Mouse (Mus musculus) embryonic stem cell, embryonic (primary cell): ENCODE data around the gene Btnl10.

Experiments used
- CTCF ChIA-PET, 4 experiments: fragments of 300-600 bp in 2 of 4; fragments of 350-600 bp in 2 of 4; sonication (Branson Sonifier 250); formaldehyde crosslinking; loops; one replicate each; lab custom pipeline; 2022; ENCODE audit warnings: inconsistent platforms in 2 of 4; lab: Charles Lee
- POLR2A ChIA-PET, 4 experiments: fragments of 300-600 bp in 2 of 4; fragments of 350-600 bp in 2 of 4; sonication (Branson Sonifier 250); formaldehyde crosslinking; loops; one replicate each; lab custom pipeline; 2022; ENCODE audit warnings: antibody characterized with exemption in 4 of 4, inconsistent platforms in 1 of 4; lab: Charles Lee

The Btnl10 gene

DNA sequence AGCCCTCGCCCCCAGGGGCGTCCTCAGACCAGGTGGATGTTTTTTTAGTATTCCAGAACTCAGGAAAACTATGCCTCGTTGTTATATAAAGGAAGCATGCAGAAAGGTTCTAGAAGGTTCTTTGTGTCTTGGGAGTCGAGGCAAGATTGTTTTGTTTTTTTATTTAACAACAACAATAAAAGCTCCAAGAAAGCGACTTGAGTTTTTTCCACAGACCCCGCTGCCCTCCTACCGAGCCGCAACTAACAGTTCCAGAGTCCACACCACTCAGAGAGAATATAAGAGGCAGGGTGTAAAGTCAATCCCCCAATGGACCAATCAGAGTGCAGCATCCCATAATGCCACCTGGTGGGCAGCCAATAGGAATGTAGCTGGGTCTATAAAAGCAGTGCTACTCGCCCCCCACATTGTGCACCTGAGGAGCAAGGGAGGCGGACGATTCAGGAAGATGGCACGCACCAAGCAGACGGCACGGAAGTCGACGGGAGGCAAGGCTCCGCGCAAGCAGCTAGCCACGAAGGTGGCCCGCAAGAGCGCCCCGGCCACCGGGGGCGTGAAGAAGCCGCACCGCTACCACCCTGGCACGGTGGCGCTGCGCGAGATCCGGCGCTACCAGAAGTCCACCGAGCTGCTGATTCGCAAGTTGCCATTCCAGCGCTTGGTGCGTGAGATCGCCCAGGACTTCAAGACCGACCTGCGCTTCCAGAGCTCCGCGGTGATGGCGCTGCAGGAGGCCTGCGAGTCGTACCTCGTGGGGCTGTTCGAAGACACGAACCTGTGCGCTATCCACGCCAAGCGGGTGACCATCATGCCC lies 43.9 kb downstream of the Btnl10 start:
- CTCF ChIA-PET = interaction anchor here (0.6 to 3.5 kb wide), 9 partner anchors 9 to 166 kb away, joined by 3 to 16 read pairs (median 4); no protein-coding TSS in a partner anchor
- POLR2A ChIA-PET = interaction anchor here (0.6 to 11.1 kb wide), 32 partner anchors 8 to 508 kb away, joined by 3 to 133 read pairs (median 4); partner anchors contain the start of genes Trim11 (in 4 of the 4), Hist3h2ba (in 2 of the 4), Rnf187 (in 2 of the 4) and Zfp39 (in 2 of the 4)

DNA sequence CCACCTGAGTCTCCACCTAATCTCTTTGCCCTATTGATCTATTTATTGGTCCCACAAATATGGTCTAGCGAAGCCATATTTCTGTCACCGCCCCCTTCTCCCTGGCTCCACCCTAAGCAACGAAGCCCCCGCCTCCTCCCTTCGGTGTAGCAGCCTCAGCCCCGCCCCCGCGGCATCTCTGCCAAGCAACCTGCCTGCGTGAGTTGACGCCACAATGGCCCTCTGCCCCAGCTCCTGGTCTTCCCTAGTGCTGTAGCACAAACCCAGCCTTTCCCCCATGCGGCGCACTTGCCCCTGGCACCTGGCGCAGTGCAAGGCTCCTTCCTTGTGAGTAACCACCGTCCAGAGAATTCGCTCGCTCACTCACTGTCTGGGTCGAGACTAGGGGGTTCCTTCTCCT lies 45.8 kb downstream of the Btnl10 start:
- ChIA-PET CTCF (interaction anchor here in 1 of 4 experiments (0.6 kb wide), 1 partner anchor 120 kb away, joined by 3 read pairs; no protein-coding TSS in a partner anchor), POLR2A (interaction anchor here (0.5 to 11.1 kb wide), 8 partner anchors 8 to 1445 kb away, joined by 3 to 133 read pairs (median 6); partner anchors contain the start of genes Hist3h2a (in 4 of the 4), Trim17 (in 4 of the 4), Fam114a2 (in 1 of the 4) and Mfap3 (in 1 of the 4))

DNA sequence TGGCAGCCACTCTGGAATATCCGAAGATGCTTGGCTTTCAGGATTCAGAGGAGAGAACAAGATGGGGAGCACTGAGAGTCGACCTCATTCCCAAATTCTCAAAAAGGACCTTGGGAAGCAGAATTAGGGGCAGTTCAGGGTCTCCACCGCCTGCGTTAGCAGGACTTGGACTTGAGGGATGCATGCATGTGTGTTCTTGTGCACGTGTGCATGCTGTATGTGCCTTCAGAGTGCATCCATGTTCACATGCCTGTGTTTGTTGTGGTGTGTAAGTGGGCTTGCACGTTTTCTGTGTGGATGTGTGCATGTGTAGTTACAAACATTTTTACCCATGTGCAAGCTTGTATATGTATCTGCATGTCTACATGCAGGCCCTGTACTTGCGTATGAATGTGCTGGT lies 46.5 kb downstream of the Btnl10 start:
- POLR2A ChIA-PET = interaction anchor here in 3 of 4 experiments (0.5 to 4.6 kb wide), 9 partner anchors 9 to 1446 kb away, joined by 3 to 39 read pairs (median 5); partner anchors contain the start of genes Hist3h2a (in 3 of the 3), Trim17 (in 3 of the 3), Fam114a2 (in 1 of the 3) and Mfap3 (in 1 of the 3)

DNA sequence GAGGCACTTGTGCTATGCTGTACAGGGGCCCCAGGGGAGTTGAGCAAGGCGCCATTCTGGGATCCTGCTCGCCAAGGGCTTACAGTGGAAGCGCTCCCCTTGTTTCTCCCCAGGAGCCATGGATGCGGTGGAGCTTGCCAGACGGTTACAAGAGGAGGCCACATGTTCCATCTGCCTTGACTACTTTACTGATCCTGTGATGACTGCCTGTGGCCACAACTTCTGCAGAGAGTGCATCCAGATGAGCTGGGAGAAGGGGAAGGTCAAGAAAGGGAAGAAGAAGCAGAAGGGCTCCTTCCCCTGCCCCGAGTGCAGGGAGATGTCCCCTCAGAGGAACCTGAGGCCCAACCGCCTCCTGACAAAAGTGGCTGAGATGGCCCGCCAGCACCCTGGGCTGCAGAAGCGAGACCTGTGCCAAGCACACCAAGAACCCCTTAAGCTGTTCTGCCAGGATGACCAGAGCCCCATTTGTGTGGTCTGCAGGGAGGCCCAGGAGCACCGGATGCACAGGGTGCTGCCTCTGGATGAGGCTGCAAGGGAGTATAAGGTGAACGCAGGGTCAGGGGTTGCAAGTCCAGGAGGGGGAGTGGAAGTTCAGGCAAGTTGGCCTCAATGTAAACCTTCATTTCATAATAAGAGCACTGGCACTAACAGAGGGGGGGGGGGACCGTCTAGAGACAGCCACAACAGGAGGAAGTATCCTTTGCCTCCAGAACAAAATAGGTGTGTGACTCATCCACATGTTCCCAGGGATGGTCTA lies 47.5 kb downstream of the Btnl10 start:
- CTCF ChIA-PET = interaction anchor here in 1 of 4 experiments (0.7 to 1.0 kb wide), 2 partner anchors 17 to 37 kb away, joined by 3 to 5 read pairs; no protein-coding TSS in a partner anchor
- POLR2A ChIA-PET = interaction anchor here in 3 of 4 experiments (1.0 to 4.6 kb wide), 8 partner anchors 10 to 186 kb away, joined by 3 to 39 read pairs (median 6); partner anchors contain the start of genes Hist3h2a (in 3 of the 3), Trim17 (in 3 of the 3) and Trim11 (in 2 of the 3)

More for the DNA sequence above, 46.5 kb downstream of the Btnl10 start:
- CTCF ChIA-PET = interaction anchor here in 2 of 4 experiments (0.5 to 0.7 kb wide), 2 partner anchors 36 to 203 kb away, joined by 3 to 4 read pairs; no protein-coding TSS in a partner anchor

DNA sequence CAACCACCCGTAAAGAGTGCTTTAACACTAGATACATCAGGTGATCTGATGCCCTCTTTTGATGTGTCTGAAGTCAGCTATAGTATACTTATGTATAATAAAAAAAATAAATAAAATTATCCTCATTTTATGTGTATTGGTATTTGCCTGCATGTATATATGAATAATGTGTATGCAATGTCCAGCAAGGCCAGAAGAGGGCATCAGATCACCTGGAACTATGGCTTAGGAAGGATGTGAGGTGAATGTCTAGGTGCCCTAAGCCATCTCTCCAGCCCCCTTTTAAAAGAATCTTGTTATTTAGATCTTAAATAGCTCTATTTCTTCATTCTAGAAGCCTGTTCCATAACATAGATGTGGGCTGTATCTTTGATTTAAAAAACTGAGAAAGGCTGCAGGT lies 49.6 kb downstream of the Btnl10 start:
- ChIA-PET CTCF (interaction anchor here in 2 of 4 experiments (1.3 to 1.4 kb wide), 2 partner anchors 12 to 14 kb away, joined by 3 to 5 read pairs; no protein-coding TSS in a partner anchor), POLR2A (interaction anchor here in 2 of 4 experiments (0.7 to 4.6 kb wide), 6 partner anchors 10 to 37 kb away, joined by 3 to 39 read pairs (median 8); partner anchors contain the start of genes Hist3h2a (in 2 of the 2), Trim11 (in 2 of the 2), Trim17 (in 2 of the 2) and Hist3h2ba (in 1 of the 2))

DNA sequence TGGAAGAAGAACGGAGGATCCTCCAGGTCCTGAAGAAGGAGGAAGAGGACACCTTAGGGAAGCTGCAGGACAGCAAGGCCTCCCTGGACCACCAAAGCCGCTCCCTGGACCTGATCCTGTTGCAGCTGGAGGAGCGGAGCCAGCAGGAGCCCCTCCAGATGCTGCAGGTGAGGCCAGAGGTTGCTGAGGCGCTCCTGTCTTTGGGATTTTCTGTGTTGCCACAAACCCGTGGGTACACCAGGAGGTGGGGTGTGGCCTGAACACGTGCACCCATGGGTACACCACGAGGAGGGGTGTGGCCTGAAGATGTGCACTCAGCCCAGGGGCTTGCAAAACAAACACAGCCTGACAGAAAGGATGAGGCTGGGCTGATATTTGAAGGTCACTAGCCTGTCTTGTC lies 50.8 kb downstream of the Btnl10 start:
- ChIA-PET POLR2A (interaction anchor here in 2 of 4 experiments (0.9 to 5.3 kb wide), 6 partner anchors 10 to 25 kb away, joined by 3 to 56 read pairs (median 20); partner anchors contain the start of genes Hist3h2a (in 2 of the 2), Trim11 (in 2 of the 2) and Trim17 (in 2 of the 2)), CTCF (interaction anchor here in 1 of 4 experiments (1.6 kb wide), 1 partner anchor 40 kb away, joined by 3 read pairs; no protein-coding TSS in a partner anchor)

DNA sequence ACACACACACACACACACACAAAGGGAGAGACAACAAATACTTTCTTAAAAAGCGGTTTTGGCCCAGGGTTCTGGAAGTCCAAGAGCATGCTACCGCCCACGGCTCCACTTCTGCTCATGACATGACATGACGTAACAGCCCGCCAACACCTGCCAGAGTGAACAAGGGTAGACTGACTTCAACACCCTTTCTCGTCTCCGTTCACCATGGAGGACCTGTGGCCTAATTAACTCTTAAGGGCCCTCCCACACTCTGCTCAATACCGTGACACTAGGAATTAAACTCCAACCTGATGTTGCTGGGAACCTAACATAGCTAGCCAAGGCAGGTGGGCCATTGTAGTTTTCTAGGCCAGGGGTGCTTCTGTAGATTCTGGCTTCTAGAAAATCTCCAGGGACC lies 51.3 kb downstream of the Btnl10 start:
- POLR2A ChIA-PET = interaction anchor here in 3 of 4 experiments (0.7 to 5.3 kb wide), 16 partner anchors 8 to 30 kb away, joined by 3 to 56 read pairs (median 4); partner anchors contain the start of genes Hist3h2a (in 2 of the 3), Trim11 (in 2 of the 3), Trim17 (in 2 of the 3) and Hist3h2ba (in 1 of the 3)

DNA sequence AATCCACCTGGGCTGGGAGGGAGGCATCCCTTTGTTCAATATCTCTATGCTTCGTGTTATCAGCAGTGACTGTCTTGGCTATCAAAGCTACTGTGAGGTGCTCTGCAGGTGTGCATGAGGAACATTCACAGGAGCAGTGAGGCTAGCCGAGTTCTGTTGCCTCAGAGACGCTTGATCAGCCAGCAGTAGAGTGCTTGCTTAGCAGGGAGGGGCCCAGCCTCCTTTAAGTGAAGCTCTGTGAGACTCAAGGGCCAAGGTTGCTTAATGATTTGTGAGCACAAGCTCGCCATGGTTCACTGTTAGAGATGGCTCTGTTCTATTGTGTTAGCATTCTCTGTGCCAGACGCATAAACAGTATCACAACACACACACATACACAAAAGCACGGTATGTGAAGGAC lies 52.0 kb downstream of the Btnl10 start:
- ChIA-PET CTCF (interaction anchor here (0.5 to 2.3 kb wide), 22 partner anchors 8 to 555 kb away, joined by 3 to 19 read pairs (median 3); partner anchors contain the start of genes Rnf187 (in 1 of the 4) and Trim11 (in 1 of the 4)), POLR2A (interaction anchor here in 3 of 4 experiments (0.7 to 5.3 kb wide), 23 partner anchors 8 to 42 kb away, joined by 3 to 56 read pairs (median 5); partner anchors contain the start of genes Hist3h2a (in 3 of the 3), Trim17 (in 3 of the 3), Trim11 (in 2 of the 3) and Hist3h2ba (in 1 of the 3))

More for the DNA sequence above, 51.3 kb downstream of the Btnl10 start:
- CTCF ChIA-PET = interaction anchor here (0.6 to 2.3 kb wide), 10 partner anchors 9 to 336 kb away, joined by 3 to 19 read pairs (median 3); partner anchors contain the start of gene Trim11 (in 1 of the 4)

DNA sequence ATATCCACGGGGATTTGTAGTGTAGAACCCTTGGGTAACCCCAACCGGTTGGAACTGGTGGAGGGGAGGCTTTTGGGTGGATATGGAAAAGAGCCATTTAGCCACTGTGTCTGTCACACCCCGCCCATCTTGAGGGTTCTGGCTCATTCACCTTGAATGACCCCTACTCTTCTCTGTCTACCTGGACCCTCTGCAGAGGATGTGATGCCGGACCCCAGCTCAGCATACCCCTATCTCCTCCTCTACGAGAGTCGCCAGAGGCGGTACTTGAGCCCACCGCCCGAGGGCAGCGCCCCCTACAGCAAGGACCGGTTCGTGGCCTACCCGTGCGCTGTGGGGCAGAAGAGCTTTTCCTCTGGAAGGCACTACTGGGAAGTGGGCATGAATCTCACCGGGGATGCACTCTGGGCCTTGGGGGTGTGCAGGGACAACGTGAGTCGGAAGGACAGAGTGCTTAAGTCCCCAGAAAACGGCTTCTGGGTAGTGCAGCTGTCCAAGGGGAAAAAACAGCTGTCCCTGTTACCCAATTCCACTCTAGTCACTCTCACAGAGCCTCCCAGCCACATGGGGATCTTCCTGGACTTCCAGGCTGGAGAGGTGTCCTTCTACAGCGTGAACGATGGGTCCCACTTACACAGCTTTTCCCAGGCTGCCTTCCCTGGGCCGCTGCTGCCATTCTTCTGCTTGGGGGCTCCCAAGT lies 53.3 kb downstream of the Btnl10 start:
- CTCF ChIA-PET = interaction anchor here (0.5 to 2.3 kb wide), 26 partner anchors 9 to 332 kb away, joined by 3 to 22 read pairs (median 4); partner anchors contain the start of genes Hist3h2a (in 1 of the 4), Rnf187 (in 1 of the 4) and Trim17 (in 1 of the 4)
- POLR2A ChIA-PET = interaction anchor here (0.6 to 5.3 kb wide), 22 partner anchors 8 to 66 kb away, joined by 3 to 56 read pairs (median 5); partner anchors contain the start of genes Hist3h2a (in 4 of the 4), Trim17 (in 4 of the 4), Hist3h2ba (in 2 of the 4) and Trim11 (in 2 of the 4)

DNA sequence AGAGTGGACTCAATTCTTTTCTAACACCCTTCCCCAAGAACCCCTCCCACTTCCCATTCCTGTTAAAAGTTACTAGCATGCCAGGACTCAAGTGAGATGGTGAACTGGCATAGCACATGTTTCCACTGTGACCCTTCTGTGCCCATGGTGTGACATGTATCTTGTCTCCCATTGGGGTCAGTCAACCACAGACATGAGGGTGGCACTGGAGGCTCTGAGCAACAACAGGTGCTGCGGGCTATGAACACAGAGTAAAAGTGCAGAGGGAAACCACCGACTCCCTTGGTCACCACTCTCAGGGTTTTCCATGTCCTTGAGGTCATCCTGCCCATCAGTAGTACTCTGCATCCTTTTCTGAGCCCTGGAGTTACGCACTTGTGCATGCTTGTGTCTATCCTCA lies 54.1 kb downstream of the Btnl10 start:
- POLR2A ChIA-PET = interaction anchor here in 2 of 4 experiments (0.6 to 5.3 kb wide), 6 partner anchors 11 to 23 kb away, joined by 3 to 56 read pairs (median 12); partner anchors contain the start of genes Hist3h2a (in 2 of the 2), Trim17 (in 2 of the 2) and Hist3h2ba (in 1 of the 2)
- CTCF ChIA-PET = interaction anchor here in 2 of 4 experiments (0.8 to 2.1 kb wide), 4 partner anchors 10 to 247 kb away, joined by 3 to 11 read pairs (median 6); no protein-coding TSS in a partner anchor

DNA sequence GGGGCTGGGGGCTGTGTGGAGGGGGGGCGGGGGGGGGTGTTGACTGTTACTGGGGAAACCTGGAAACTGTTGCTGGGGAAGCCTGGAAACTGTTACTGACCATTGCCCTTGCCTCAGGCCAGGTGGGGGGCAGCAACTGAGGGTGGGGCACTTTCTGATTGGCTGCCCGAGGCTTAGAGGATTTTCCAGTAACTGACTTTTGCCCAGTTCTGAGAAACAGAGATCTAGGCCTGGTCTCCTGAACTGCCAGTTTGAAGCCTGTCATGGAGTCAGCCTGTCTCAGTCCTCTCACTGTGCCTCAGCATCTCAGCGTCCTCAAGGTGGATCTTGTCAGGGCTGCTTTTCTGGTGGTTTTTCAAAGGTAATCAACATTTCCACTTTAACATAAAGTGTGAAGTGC lies 56.7 kb downstream of the Btnl10 start:
- ChIA-PET POLR2A (interaction anchor here in 3 of 4 experiments (0.6 to 2.8 kb wide), 4 partner anchors 13 to 156 kb away, joined by 4 to 8 read pairs (median 6); partner anchors contain the start of genes Hist3h2a (in 1 of the 3) and Trim17 (in 1 of the 3)), CTCF (interaction anchor here in 1 of 4 experiments (1.2 kb wide), 1 partner anchor 120 kb away, joined by 3 read pairs; no protein-coding TSS in a partner anchor)
